Mouse (Mus musculus) adrenal gland, postnatal 14 days (tissue): ENCODE results near the gene Caln1. TPM values are rescaled to one million over a fixed set of nuclear protein-coding genes. Genes with fewer than 3 reads are reported as not detected.

Source experiments
- DNase-seq: peaks from one replicate; pipeline ENCODE4 v3.0.0; 2021; ENCODE audit warnings: mixed read lengths
- total RNA-seq: library from RNA; stranded (reverse); gene quantifications from 2 replicates; pipeline ENCODE4 v1.2.3, GENCODE M21; 2021

Caln1 gene
- total RNA-seq, 1 experiment from 2014 or later, result 35.2 TPM

- no peak for DNase-seq
Observed at GRCm38 (mm10) chr5:130699476-130699875, 330.2 kb downstream of the Caln1 start.

- no peak for DNase-seq
Observed at GRCm38 (mm10) chr5:130701777-130702176, 332.5 kb downstream of the Caln1 start.

- DNase-seq, result no peak
Observed at GRCm38 (mm10) chr5:130702361-130702760, 333.1 kb downstream of the Caln1 start.

GRCm38 (mm10) chr5:130704866-130705265, 335.6 kb downstream of the Caln1 start:
- no peak for DNase-seq

- peak; percentile 20 for DNase-seq
Observed at GRCm38 (mm10) chr5:130706202-130706855, 337.1 kb downstream of the Caln1 start.

GRCm38 (mm10) chr5:130707755-130708154, 338.5 kb downstream of the Caln1 start:
- no peak for DNase-seq

- no peak for DNase-seq
Observed at GRCm38 (mm10) chr5:130708616-130709015, 339.4 kb downstream of the Caln1 start.

- no peak for DNase-seq
Observed at GRCm38 (mm10) chr5:130711643-130712042, 342.4 kb downstream of the Caln1 start.

GRCm38 (mm10) chr5:130712281-130712680, 343.0 kb downstream of the Caln1 start:
- DNase-seq, result no peak

- DNase-seq, result peak; percentile 27
Observed at GRCm38 (mm10) chr5:130715181-130715580, 345.9 kb downstream of the Caln1 start.

GRCm38 (mm10) chr5:130718385-130718784, 349.1 kb downstream of the Caln1 start:
- DNase-seq, result peak; percentile 64

GRCm38 (mm10) chr5:130742171-130742570, 372.9 kb downstream of the Caln1 start:
- DNase-seq, result no peak

GRCm38 (mm10) chr5:130757517-130757916, 388.3 kb downstream of the Caln1 start:
- no peak for DNase-seq

- peak; percentile 24 for DNase-seq
Observed at GRCm38 (mm10) chr5:130765784-130766183, 396.5 kb downstream of the Caln1 start.

- DNase-seq, result no peak
Observed at GRCm38 (mm10) chr5:130771061-130771741, 401.9 kb downstream of the Caln1 start.

GRCm38 (mm10) chr5:130772491-130772890, 403.2 kb downstream of the Caln1 start:
- no peak for DNase-seq

- DNase-seq, result no peak
Observed at GRCm38 (mm10) chr5:130774946-130775345, 405.7 kb downstream of the Caln1 start.

- DNase-seq, result no peak
Observed at GRCm38 (mm10) chr5:130792755-130793452, 423.6 kb downstream of the Caln1 start.

- DNase-seq, result no peak
Observed at GRCm38 (mm10) chr5:130797713-130798112, 428.5 kb downstream of the Caln1 start.

- no peak for DNase-seq
Observed at GRCm38 (mm10) chr5:130810314-130810713, 441.1 kb downstream of the Caln1 start.

GRCm38 (mm10) chr5:130810846-130811245, 441.6 kb downstream of the Caln1 start:
- no peak for DNase-seq

- peak; percentile 74 for DNase-seq
Observed at GRCm38 (mm10) chr5:130811266-130811665, 442.0 kb downstream of the Caln1 start.

GRCm38 (mm10) chr5:130811966-130812365, 442.7 kb downstream of the Caln1 start:
- no peak for DNase-seq
